In genomic region chr19:43548060-43548459, GRCm38 (mm10) we compare ENCODE assay signal across 13 mouse cellular contexts.
"Had no signal": no experiment of that assay in that cellular context is flagged by ENCODE, and none has a peak within 500 bp of the region (broad histone marks: within the 10 kb centered on the region; RNA-seq: fewer than 3 reads in every experiment).

No protein-coding gene starts in this region.

- H3K9me3 ChIP-seq: midbrain, embryonic 10.5 days; midbrain, embryonic 12.5 days; neural tube, embryonic 12.5 days had no signal

- H3K36me3 ChIP-seq: midbrain, embryonic 10.5 days; midbrain, embryonic 12.5 days; neural tube, embryonic 12.5 days had no signal

- H3K4me2 ChIP-seq: lung, embryonic 14.5 days; midbrain, embryonic 12.5 days; neural tube, embryonic 12.5 days had no signal

- H3K9ac ChIP-seq: liver, embryonic 14.5 days; lung, embryonic 14.5 days; midbrain, embryonic 12.5 days; neural tube, embryonic 12.5 days had no signal

- DNase-seq: lung, adult 18-20 months; lung, embryonic 14.5 days; lung, postnatal 10 days; lung, postnatal 4 days; midbrain, embryonic 14.5 days; right cerebral cortex, postnatal 25 days; thymus, adult 2 months; thymus, postnatal 25 days; thymus, postnatal 4 days had no signal

- H3K27me3 ChIP-seq: neural tube, embryonic 12.5 days had no signal

- H3K4me3 ChIP-seq: midbrain, embryonic 10.5 days; midbrain, embryonic 12.5 days; neural tube, embryonic 12.5 days had no signal

- H3K27ac ChIP-seq: liver, embryonic 14.5 days; midbrain, embryonic 10.5 days; midbrain, embryonic 12.5 days; neural tube, embryonic 12.5 days had no signal
